Mouse (Mus musculus): ENCODE results near the gene Dhx34.

Gene Dhx34

GRCm38 (mm10) chr7:16160702-16161101 lies 61.1 kb downstream of the Dhx34 start:
- DNase-seq (ENCODE audit: low spot score), result no peak

- no peak for DNase-seq (ENCODE audit: low spot score)
These were observed 63.1 kb downstream of the Dhx34 start for GRCm38 (mm10) chr7:16158735-16159134.

- DNase-seq (ENCODE audit: low spot score), result no peak
These were observed 65.6 kb downstream of the Dhx34 start for GRCm38 (mm10) chr7:16156105-16156714.

GRCm38 (mm10) chr7:16155132-16155872 lies 66.5 kb downstream of the Dhx34 start:
- no peak for DNase-seq (ENCODE audit: low spot score)

- DNase-seq (ENCODE audit: low spot score), result no peak
These were observed 68.3 kb downstream of the Dhx34 start for GRCm38 (mm10) chr7:16153522-16153921.

GRCm38 (mm10) chr7:16150191-16151145 lies 71.4 kb downstream of the Dhx34 start:
- DNase-seq (ENCODE audit: low spot score), result no peak

GRCm38 (mm10) chr7:16149241-16149640 lies 72.6 kb downstream of the Dhx34 start:
- DNase-seq (ENCODE audit: low spot score), result peak; percentile 81

GRCm38 (mm10) chr7:16147643-16148042 lies 74.2 kb downstream of the Dhx34 start:
- no peak for DNase-seq (ENCODE audit: low spot score)

All from layer of hippocampus, adult 9-10 months (tissue).